Mouse (Mus musculus) heart, embryonic 14.5 days (tissue): ENCODE data around the gene Cdh22. TPM values are rescaled to one million over a fixed set of nuclear protein-coding genes. Genes with fewer than 3 reads are reported as not detected.

ENCODE experiments used
- ATAC-seq: fragments of 200-750 bp; cut with Nextera tagmentation; 2 replicates; pipeline ENCODE4 v1.8.0; 2017; ENCODE audit warnings: low read depth, moderate TSS enrichment; ENCODE audit not compliant: insufficient number of reproducible peaks, insufficient read depth, low FRiP score
- H3K27ac ChIP-seq, 2 experiments: fragments of 200-500 bp in 1 of 2; fragments of 300-500 bp in 1 of 2; sonication (generic) in 1 of 2; replicated peaks in 1 of 2; 2 replicates each; pipeline ENCODE4 v1.5.1; 2012 to 2014; ENCODE audit warnings: low read depth in 2 of 2, low read length in 2 of 2, control low read depth in 1 of 2, mild to moderate bottlenecking in 1 of 2, mixed read lengths in 1 of 2; ENCODE audit not compliant: control insufficient read depth in 1 of 2, insufficient read depth in 1 of 2
- H3K27me3 ChIP-seq: fragments of 300-500 bp; sonication (generic); 2 replicates; pipeline ENCODE4 v1.6.1; 2014; ENCODE audit warnings: mild to moderate bottlenecking, low read length, control low read depth; ENCODE audit not compliant: control insufficient read depth, insufficient read depth
- H3K36me3 ChIP-seq: fragments of 300-500 bp; sonication (generic); 2 replicates; pipeline ENCODE4 v1.6.1; 2014; ENCODE audit warnings: mild to moderate bottlenecking, control low read depth, low read length, mixed read lengths; ENCODE audit not compliant: control insufficient read depth, insufficient read depth
- H3K4me1 ChIP-seq, 2 experiments: fragments of 200-500 bp in 1 of 2; fragments of 300-500 bp in 1 of 2; sonication (generic) in 1 of 2; 2 replicates each; pipeline ENCODE4 v1.6.1; 2012 to 2014; ENCODE audit warnings: low read length in 2 of 2, control low read depth in 1 of 2, mixed read lengths in 1 of 2; ENCODE audit not compliant: control insufficient read depth in 2 of 2, insufficient read depth in 2 of 2
- H3K4me2 ChIP-seq: fragments of 300-500 bp; sonication (generic); 2 replicates; pipeline ENCODE4 v1.6.1; 2014; ENCODE audit warnings: mild to moderate bottlenecking, low read length
- H3K4me3 ChIP-seq, 2 experiments: fragments of 200-500 bp in 1 of 2; fragments of 300-500 bp in 1 of 2; sonication (generic) in 1 of 2; 2 replicates each; pipeline ENCODE4 v1.5.1; 2012 to 2014; ENCODE audit warnings: low read length in 2 of 2, mild to moderate bottlenecking in 2 of 2, control low read depth in 1 of 2, low read depth in 1 of 2, moderate library complexity in 1 of 2; ENCODE audit not compliant: control insufficient read depth in 1 of 2, insufficient read depth in 1 of 2
- H3K9ac ChIP-seq: fragments of 300-500 bp; sonication (generic); 2 replicates; pipeline ENCODE4 v1.6.1; 2014; ENCODE audit warnings: mild to moderate bottlenecking, low read length
- H3K9me3 ChIP-seq: fragments of 300-500 bp; sonication (generic); 2 replicates; pipeline ENCODE4 v1.6.1; 2016; ENCODE audit warnings: low read length, control low read depth; ENCODE audit not compliant: control insufficient read depth
- WGBS: fragments of 180-500 bp; shearing (Covaris S2); extraction: QIAGEN DNeasy Blood & Tissue Kit; methylation state at CpG from one replicate; pipeline ENCODE4 v1.1.7; 2014; 5-methylcytosine and 5-hydroxymethylcytosine counted together
- polyA plus RNA-seq: library from polyadenylated mRNA; unstranded; fragments of >200 nt; fragmentation: Nextera tagmentation; extraction: Ambion mirVana; gene quantifications from 2 replicates; pipeline ENCODE4 v1.2.1, GENCODE M21; 2014

Cdh22 gene
- polyA plus RNA-seq, 1 experiment from 2014 or later = 0.11 TPM

GRCm38 (mm10) chr2:165259859-165260258, 25.2 kb upstream of the Cdh22 start:
- no peak for ATAC-seq
- WGBS = 73% methylated on average over 8 of the region's 8 CpGs
- H3K27ac ChIP-seq = no peak overlapping the region
- H3K4me2 ChIP-seq = no peak overlapping the region
- no peak overlapping the region for H3K4me3 ChIP-seq
- peaks cover 67% of the 10 kb centered on the region for H3K27me3 ChIP-seq
- no peaks in the 10 kb centered on the region for H3K4me1 ChIP-seq
- H3K36me3 ChIP-seq = no peaks in the 10 kb centered on the region
- H3K9ac ChIP-seq = no peak overlapping the region
- H3K9me3 ChIP-seq = no peaks in the 10 kb centered on the region

GRCm38 (mm10) chr2:165258321-165258720, 23.7 kb upstream of the Cdh22 start:
- no peaks in the 10 kb centered on the region for H3K4me1 ChIP-seq

DNA sequence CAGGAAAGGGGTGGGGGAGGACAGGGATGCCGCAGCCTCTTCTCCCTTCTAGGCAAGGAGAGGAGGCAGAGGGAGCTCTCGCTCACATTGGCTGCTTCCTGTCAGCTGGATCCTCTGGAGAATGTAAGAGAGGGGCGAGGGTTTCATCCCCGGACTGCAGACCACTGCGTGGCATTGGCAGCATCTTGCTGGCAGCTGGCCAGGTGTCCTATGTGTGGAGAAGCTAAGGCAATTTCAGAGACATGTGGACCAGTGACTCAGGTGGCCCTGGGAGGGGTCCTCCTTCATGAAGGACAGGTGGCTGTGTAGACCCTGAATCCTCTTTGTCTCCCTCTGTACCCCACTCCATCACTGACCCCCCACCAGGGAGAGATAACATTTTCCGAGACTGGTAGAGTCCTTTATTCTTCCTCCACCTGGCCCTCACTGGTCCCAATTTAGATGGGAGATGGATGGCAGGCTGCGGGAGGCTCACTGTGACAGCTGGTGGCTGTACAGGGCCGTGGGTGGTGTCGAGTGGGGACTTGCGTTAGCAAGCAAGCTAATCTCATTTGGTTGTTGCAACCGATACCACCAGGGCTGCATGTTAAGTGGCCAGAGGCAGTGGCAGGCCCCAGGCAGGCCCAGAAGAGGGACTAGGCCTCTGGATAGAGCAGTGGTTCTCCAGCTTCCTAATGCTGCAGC, 22.6 kb upstream of the Cdh22 start:
- H3K27me3 ChIP-seq = peaks cover 70% of the 10 kb centered on the region
- 35% methylated on average over 11 of the region's 11 CpGs for WGBS
- H3K4me2 ChIP-seq = no peak overlapping the region
- H3K9me3 ChIP-seq = no peaks in the 10 kb centered on the region
- H3K4me3 ChIP-seq = no peak overlapping the region
- no peaks in the 10 kb centered on the region for H3K36me3 ChIP-seq
- no peak for ATAC-seq
- H3K9ac ChIP-seq = no peak overlapping the region
- H3K4me1 ChIP-seq = no peaks in the 10 kb centered on the region
- no peak overlapping the region for H3K27ac ChIP-seq

More at GRCm38 (mm10) chr2:165258321-165258720, 23.7 kb upstream of the Cdh22 start:
- no peak overlapping the region for H3K9ac ChIP-seq
- no peak overlapping the region for H3K4me2 ChIP-seq
- 71% methylated on average over 6 of the region's 6 CpGs for WGBS
- no peaks in the 10 kb centered on the region for H3K9me3 ChIP-seq
- H3K4me3 ChIP-seq = no peak overlapping the region
- no peak overlapping the region for H3K27ac ChIP-seq
- peaks cover 70% of the 10 kb centered on the region for H3K27me3 ChIP-seq
- no peak for ATAC-seq
- H3K36me3 ChIP-seq = no peaks in the 10 kb centered on the region

DNA sequence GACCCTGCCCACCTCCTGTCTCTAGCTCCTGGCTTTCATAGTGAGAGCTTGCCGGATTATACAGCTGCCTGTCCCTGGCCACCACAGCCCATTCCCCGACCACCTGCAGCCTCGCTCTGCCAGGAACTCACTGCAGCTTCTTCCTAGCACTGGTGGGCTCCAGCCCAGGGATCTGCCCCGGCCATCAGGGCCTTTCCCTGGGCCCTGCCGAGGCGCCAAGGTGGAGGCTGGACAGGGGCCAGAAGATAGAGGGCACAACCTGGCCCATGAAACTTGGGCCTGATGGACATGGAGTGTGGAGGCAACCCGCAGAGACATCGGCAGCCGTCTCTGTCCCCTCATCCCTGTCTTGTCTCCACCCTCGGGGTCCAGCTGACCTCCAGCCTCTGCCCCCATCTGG, 21.6 kb upstream of the Cdh22 start:
- WGBS = 63% methylated on average over 10 of the region's 10 CpGs
- no peak overlapping the region for H3K27ac ChIP-seq
- no peak for ATAC-seq

DNA sequence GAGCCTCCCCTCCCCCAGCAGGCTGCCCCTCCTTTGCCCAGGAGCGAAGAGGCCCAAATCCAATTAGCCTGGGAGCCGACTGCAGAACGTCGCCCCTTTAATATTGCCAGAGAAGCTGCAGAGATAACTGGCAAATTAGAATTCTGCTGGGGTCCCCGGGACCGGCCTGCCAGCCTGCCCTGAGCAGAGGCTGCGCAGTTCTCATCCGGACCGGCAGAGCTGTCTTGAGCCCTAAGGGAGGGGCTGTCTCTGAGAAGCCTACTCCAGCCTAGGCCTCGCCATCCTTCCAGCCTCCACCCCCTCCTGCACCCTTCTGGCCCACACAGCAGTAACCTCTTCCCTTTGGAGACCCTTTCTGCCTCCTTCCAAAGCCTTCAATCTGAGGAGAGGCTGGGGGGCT, 19.2 kb upstream of the Cdh22 start:
- 7% methylated on average over 10 of the region's 10 CpGs for WGBS
- Histone ChIP-seq H3K4me1 (no peaks in the 10 kb centered on the region), H3K9ac (no peak overlapping the region), H3K4me3 (no peak overlapping the region), H3K36me3 (no peaks in the 10 kb centered on the region), H3K27me3 (peaks cover 82% of the 10 kb centered on the region), H3K27ac (no peak overlapping the region), H3K9me3 (no peaks in the 10 kb centered on the region), H3K4me2 (no peak overlapping the region)
- ATAC-seq = no peak

More for the DNA sequence above, 21.6 kb upstream of the Cdh22 start:
- Histone ChIP-seq H3K36me3 (no peaks in the 10 kb centered on the region), H3K9me3 (no peaks in the 10 kb centered on the region), H3K4me3 (no peak overlapping the region), H3K9ac (no peak overlapping the region), H3K4me1 (no peaks in the 10 kb centered on the region), H3K4me2 (no peak overlapping the region), H3K27me3 (peaks cover 68% of the 10 kb centered on the region)

DNA sequence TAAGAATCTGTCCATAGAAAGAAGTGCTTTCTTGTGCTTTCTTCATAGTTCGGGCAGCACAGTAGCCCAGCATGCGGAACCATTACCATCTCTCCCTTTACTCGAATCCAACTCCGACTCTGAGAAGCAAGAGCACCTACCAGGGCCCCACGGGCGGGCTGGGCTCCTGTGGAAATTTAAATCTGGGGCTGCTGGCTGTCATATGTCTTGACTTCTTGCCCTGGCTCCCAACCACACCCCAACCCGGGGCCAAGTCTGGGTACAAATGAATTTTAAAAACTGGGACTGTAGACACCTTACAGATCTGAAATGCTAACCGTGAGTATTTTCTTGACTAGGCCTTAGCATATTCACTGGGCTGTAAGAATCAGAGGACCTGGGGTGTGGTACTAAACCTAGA, 18.6 kb upstream of the Cdh22 start:
- no peak for ATAC-seq
- Histone ChIP-seq H3K27me3 (peaks cover 84% of the 10 kb centered on the region), H3K4me1 (no peaks in the 10 kb centered on the region), H3K27ac (no peak overlapping the region), H3K36me3 (no peaks in the 10 kb centered on the region), H3K9me3 (no peaks in the 10 kb centered on the region), H3K9ac (no peak overlapping the region), H3K4me2 (no peak overlapping the region), H3K4me3 (no peak overlapping the region)
- WGBS = 61% methylated on average over 8 of the region's 8 CpGs

DNA sequence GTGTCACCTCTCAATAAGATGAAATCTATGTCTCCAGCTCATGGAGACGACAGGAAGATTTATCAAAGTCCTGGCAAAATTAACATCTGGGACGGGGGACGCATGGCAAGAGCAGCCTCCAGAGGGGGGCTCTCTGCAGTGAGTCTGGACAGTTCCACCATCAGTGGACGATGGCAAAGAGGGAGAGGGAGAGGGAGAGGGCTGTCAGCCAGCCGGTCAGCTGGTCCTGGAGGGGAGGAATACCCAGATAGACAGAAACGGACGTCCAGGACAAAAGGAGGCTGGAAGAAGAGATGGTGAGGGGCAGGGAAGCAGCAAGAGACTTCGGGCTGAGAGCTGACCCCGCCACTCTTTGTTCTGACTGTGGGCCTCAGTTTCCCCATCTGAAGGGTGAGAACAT, 18.1 kb upstream of the Cdh22 start:
- peaks cover 84% of the 10 kb centered on the region for H3K27me3 ChIP-seq
- H3K4me2 ChIP-seq = no peak overlapping the region
- H3K36me3 ChIP-seq = no peaks in the 10 kb centered on the region
- no peak overlapping the region for H3K9ac ChIP-seq
- no peak overlapping the region for H3K27ac ChIP-seq
- no peaks in the 10 kb centered on the region for H3K4me1 ChIP-seq
- H3K9me3 ChIP-seq = no peaks in the 10 kb centered on the region
- no peak overlapping the region for H3K4me3 ChIP-seq
- no peak for ATAC-seq
- WGBS = 50% methylated on average over 9 of the region's 9 CpGs

DNA sequence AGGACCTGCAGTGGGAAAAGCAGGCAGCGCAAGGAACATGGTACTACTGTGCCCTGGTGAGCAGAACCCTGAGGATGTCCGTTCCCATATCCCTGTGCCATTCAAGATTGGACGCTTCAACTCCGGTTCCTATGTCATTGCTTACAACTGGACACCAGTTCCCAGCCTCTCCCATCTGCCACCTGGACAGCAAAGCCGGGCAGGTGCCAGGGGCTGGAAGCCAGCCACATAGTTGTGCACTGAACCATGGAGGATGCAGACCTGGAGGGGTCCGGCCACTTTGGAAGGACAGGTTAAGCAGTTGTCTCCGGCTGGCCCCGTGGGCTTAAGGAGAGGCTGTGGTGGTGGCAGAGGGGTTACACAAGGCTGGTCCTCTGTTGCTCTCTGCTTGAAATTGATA, 17.7 kb upstream of the Cdh22 start:
- Histone ChIP-seq H3K27ac (no peak overlapping the region), H3K4me1 (no peaks in the 10 kb centered on the region), H3K4me2 (no peak overlapping the region), H3K4me3 (no peak overlapping the region), H3K36me3 (no peaks in the 10 kb centered on the region), H3K27me3 (peaks cover 84% of the 10 kb centered on the region), H3K9ac (no peak overlapping the region), H3K9me3 (no peaks in the 10 kb centered on the region)
- WGBS = 80% methylated on average over 8 of the region's 8 CpGs
- ATAC-seq = no peak
